Comparison of ENCODE assay signal across 9 mouse cellular contexts in the genomic region with DNA sequence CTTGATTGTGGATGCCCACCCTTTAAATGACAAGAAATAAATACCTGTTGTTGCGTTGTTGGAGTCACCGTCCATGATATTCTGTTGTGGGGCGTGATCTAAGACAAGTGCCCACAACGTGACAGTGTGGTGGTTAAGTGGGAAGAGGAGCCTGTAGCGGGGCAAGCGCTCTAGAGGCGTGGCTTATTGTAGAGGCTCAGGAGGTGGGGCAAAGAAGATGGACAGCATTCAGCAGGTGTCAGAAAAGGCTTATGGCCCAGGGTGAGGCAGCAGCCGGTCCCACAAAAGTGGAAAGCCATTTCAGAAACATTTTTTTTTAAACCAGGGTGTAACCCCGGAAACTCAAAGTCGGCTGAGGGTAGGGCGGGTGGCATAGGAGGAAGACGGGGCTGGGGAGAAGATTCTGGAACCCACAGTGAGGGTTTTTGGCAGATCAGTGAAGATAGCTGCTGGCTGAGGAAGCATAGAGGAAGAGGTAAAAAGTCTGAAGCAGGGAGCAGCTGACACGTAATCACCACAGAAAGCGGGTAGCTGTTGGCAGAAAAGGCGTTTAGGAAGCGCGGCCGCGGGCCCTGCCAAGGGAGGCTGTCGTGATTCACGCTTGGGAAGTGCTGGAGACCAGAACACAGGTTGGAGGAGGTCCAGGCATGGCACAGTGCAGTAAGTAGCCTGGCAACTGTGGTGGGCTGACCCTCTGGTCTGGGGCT. TPM values are rescaled to one million over a fixed set of nuclear protein-coding genes. Genes with fewer than 3 reads are reported as not detected.
A peak's percentile ranks its signal among the peaks of the same experiment; 100 is the strongest.
DNase-seq lines count a peak whose midpoint lies in the region; ATAC-seq and TF ChIP-seq lines count a peak whose summit lies in the region.
"Had no signal": no experiment of that assay in that cellular context is flagged by ENCODE, and none has a peak within 500 bp of the region (broad histone marks: within the 10 kb centered on the region; RNA-seq: fewer than 3 reads in every experiment).

No protein-coding gene starts in this region.

- 76% methylated on average over 21 of the region's 21 CpGs for WGBS in neural tube, embryonic 14.5 days
- WGBS in bone marrow, adult 2 months, result 4% methylated on average over 21 of the region's 21 CpGs
- 77% methylated on average over 21 of the region's 21 CpGs for WGBS in midbrain, embryonic 16.5 days

- H3K36me3 ChIP-seq in neural tube, embryonic 14.5 days (ENCODE audit: control insufficient read depth, insufficient read depth, low read length), result no peaks in the 10 kb centered on the region
- no peaks in the 10 kb centered on the region for H3K36me3 ChIP-seq in midbrain, embryonic 16.5 days (ENCODE audit: control insufficient read depth, insufficient read depth, low read length)

- H3K4me1 ChIP-seq in neural tube, embryonic 14.5 days (ENCODE audit: control insufficient read depth, insufficient read depth, low read length), result no peaks in the 10 kb centered on the region
- no peaks in the 10 kb centered on the region for H3K4me1 ChIP-seq in bone marrow, adult 2 months (ENCODE audit: control insufficient read depth, insufficient read depth, low read length)
- no peaks in the 10 kb centered on the region for H3K4me1 ChIP-seq in midbrain, embryonic 16.5 days (ENCODE audit: control insufficient read depth, insufficient read depth, low read length)

- TF ChIP-seq POLR2A in bone marrow, adult 2 months (IDR thresholded peaks at IDR 0.05; ENCODE audit: borderline replicate concordance, control insufficient read depth, low read depth, low read length), result no peak

- H3K9me3 ChIP-seq in neural tube, embryonic 14.5 days (ENCODE audit: control insufficient read depth, low read length), result no peaks in the 10 kb centered on the region
- H3K9me3 ChIP-seq in midbrain, embryonic 16.5 days (replicated peaks; ENCODE audit: control insufficient read depth, low read length, poor library complexity, severe bottlenecking), result no peaks in the 10 kb centered on the region

- ATAC-seq in neural tube, embryonic 14.5 days (ENCODE audit: low read depth), result peak; percentile 66; the same call in 1 of the 2 replicates
- peak; percentile 83; the same call in 1 of the 2 replicates for ATAC-seq in midbrain, embryonic 16.5 days

- no peak overlapping the region for H3K4me2 ChIP-seq in neural tube, embryonic 14.5 days (ENCODE audit: low read depth, low read length)
- H3K4me2 ChIP-seq in midbrain, embryonic 16.5 days (ENCODE audit: low read length), result no peak overlapping the region

- no peaks in the 10 kb centered on the region for H3K27me3 ChIP-seq in neural tube, embryonic 14.5 days (ENCODE audit: control insufficient read depth, insufficient read depth, low read length)
- no peaks in the 10 kb centered on the region for H3K27me3 ChIP-seq in midbrain, embryonic 16.5 days (ENCODE audit: control insufficient read depth, insufficient read depth, low read depth, low read length)

- TF ChIP-seq CTCF in bone marrow, adult 2 months (IDR thresholded peaks at IDR 0.05; ENCODE audit: control insufficient read depth, insufficient read depth, low read length), result no peak

- DNase-seq in neural tube, embryonic 10.5 days (ENCODE audit: extremely low spot score, low spot score), result no peak
- peak; percentile 74 to 85 for DNase-seq in frontal cortex, adult 2 months (ENCODE audit: extremely low spot score in 1 of 2, low spot score in 1 of 2)
- peak; percentile 46 to 57 for DNase-seq in kidney, postnatal 36 days
- DNase-seq in thymus, postnatal 25 days, result peak; percentile 60
- DNase-seq in urinary bladder, postnatal 10 days (ENCODE audit: low spot score), result no peak

- no peak overlapping the region for H3K27ac ChIP-seq in neural tube, embryonic 14.5 days (ENCODE audit: low read depth, low read length)
- H3K27ac ChIP-seq in bone marrow, adult 2 months (ENCODE audit: control insufficient read depth, insufficient read depth, low read depth, low read length, poor library complexity), result peak overlapping the region; percentile 10
- no peak overlapping the region for H3K27ac ChIP-seq in midbrain, embryonic 16.5 days (ENCODE audit: low read length)

- H3K9ac ChIP-seq in neural tube, embryonic 14.5 days (replicated peaks; ENCODE audit: low read depth, low read length), result no peak overlapping the region
- H3K9ac ChIP-seq in midbrain, embryonic 16.5 days (ENCODE audit: low read depth, low read length), result no peak overlapping the region

- H3K4me3 ChIP-seq in neural tube, embryonic 14.5 days (ENCODE audit: low read depth, low read length), result no peak overlapping the region
- peak overlapping the region; percentile 31 for H3K4me3 ChIP-seq in bone marrow, adult 2 months (replicated peaks; ENCODE audit: control insufficient read depth, low read depth, low read length)
- H3K4me3 ChIP-seq in midbrain, embryonic 16.5 days (ENCODE audit: low read depth, low read length), result no peak overlapping the region
- H3K4me3 ChIP-seq: erythroblast, embryonic 14.5 days had no signal

RNA-seq across cellular contexts. Expression of a gene that starts 12.6 kb away (rescaled TPM):
- polyA plus RNA-seq in neural tube, embryonic 14.5 days (2014; fragmentation: Nextera tagmentation; extraction: Ambion mirVana), result 3.1 and 4.4 TPM in 2 replicates
- 47.2 and 80.4 TPM in 2 replicates for polyA plus RNA-seq in bone marrow, adult 2 months (2011; ENCODE audit: insufficient read depth, insufficient read length, low replicate concordance, missing spikeins)
- polyA plus RNA-seq in frontal cortex, adult 2 months (2012; rRNA removed), result 13.1 and 19.8 TPM in 2 replicates
- polyA plus RNA-seq in midbrain, embryonic 16.5 days (2015; fragmentation: Nextera tagmentation; extraction: Ambion mirVana), result 3.3 and 5.6 TPM in 2 replicates

RNA-seq across cellular contexts. Expression of a gene that starts 33.9 kb away (rescaled TPM):
- 15.5 and 28.9 TPM in 2 replicates for polyA plus RNA-seq in neural tube, embryonic 14.5 days (2014; fragmentation: Nextera tagmentation; extraction: Ambion mirVana)
- polyA plus RNA-seq in bone marrow, adult 2 months (2011; ENCODE audit: insufficient read depth, insufficient read length, low replicate concordance, missing spikeins), result not detected in 2 replicates
- 177 and 210 TPM in 2 replicates for polyA plus RNA-seq in frontal cortex, adult 2 months (2012; rRNA removed)
- 23.1 and 31.8 TPM in 2 replicates for polyA plus RNA-seq in midbrain, embryonic 16.5 days (2015; fragmentation: Nextera tagmentation; extraction: Ambion mirVana)
- polyA plus RNA-seq: erythroblast, embryonic 14.5 days had no signal

Comparison
In these comparisons a context has a peak if more than half of its experiments do, and no peak if none do; other contexts are left out.
1. DNase-seq: peak in frontal cortex, adult 2 months (2 of 2), kidney, postnatal 36 days (2 of 2) and thymus, postnatal 25 days (single experiment); none in neural tube, embryonic 10.5 days (single experiment) and urinary bladder, postnatal 10 days (single experiment).
2. RNA of a gene that starts 33.9 kb away (polyA plus RNA-seq): 177 to 210 TPM in frontal cortex, adult 2 months, 23.1 to 31.8 TPM in midbrain, embryonic 16.5 days and 15.5 to 28.9 TPM in neural tube, embryonic 14.5 days; not detected in bone marrow, adult 2 months; every median in the first group is over 10 times any median in the second.